Mouse (Mus musculus): Measurements from ENCODE around the gene Ddn. TPM values are rescaled to one million over a fixed set of nuclear protein-coding genes. Genes with fewer than 3 reads are reported as not detected.
A peak's percentile ranks its signal among the peaks of the same experiment; 100 is the strongest.

Gene Ddn
- polyA plus RNA-seq, 1 experiment = not detected

DNA sequence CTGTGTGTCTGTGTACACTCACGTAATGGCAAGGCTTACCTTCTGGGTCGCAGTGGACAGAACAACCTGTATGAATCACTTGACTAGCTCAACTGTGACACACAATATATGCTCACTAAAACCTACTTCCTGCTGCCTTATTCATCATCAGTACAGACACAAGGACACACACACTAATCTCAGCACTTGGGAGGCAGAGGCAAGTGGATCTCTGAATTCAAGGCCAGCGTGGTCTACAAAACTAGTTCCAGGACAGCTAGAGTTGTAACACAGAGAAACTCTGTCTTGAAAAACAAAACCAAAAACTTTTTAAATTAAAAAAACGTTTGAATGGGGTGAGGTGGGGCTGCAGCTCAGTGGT, 28.4 kb upstream of the Ddn start:
- Histone ChIP-seq H3K27ac (replicated peaks; ENCODE audit: low read depth, low read length) (no peak overlapping the region), H3K4me1 (ENCODE audit: control insufficient read depth, insufficient read depth, insufficient read length, low read length) (no peaks in the 10 kb centered on the region), H3K4me3 (ENCODE audit: insufficient read depth, low read depth, low read length) (no peak overlapping the region)

DNA sequence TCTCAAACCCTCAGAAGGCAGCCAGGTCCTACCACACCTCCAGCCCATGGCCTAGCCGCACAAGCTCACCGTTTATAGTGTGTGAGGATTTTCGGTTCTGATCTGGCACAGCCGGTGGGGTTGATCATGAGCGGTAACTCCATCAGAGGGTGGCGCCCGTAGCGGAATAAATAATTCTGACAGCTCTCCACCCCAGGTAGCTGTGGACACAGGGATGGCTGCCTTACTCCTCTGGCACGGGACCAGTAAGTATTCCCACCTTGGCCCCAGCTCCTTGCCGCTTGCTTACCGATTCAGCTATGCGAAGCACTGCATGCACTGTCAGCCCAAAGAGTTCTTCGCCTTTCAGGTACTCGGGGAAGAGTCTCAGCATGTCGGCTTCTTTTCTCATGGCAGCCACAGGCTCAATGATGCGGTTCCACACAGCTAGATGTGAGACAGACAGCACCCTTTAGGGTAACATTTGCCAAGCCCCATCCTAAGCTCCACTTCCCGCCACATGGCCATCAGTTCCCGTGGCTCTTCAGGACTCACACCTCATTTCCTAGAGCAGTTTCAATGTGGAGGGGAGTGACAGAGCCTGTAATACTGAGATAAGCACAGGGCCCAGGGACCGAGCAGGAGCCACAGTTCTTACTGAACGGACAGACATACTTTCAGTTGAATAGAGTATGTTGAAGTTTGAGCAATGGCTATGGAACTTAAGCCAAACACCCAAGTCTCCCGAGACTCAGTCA, 27.9 kb upstream of the Ddn start:
- no peaks in the 10 kb centered on the region for H3K4me1 ChIP-seq (ENCODE audit: control insufficient read depth, insufficient read depth, insufficient read length, low read length)
- H3K4me3 ChIP-seq (ENCODE audit: insufficient read depth, low read depth, low read length) = no peak overlapping the region
- H3K27ac ChIP-seq (replicated peaks; ENCODE audit: low read depth, low read length) = no peak overlapping the region

DNA sequence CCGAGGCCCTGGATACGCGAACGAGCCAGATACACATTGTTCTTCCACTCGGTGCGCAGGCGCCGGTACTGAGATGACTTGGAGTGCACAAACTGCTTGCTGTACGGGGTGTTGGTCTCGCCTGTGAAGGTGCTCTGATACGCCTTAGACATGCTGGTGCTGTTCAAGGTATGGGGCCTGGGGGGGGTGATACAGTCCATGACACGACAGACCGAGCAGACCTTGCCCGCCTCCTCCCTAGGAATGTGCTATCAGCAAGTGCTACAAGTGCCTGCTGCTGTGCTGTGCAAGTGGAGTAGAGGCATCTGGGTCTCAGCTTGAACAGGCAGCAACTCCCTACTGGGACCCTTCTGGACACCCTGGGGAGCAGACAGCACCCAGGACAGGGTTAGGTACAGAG, 26.0 kb upstream of the Ddn start:
- Histone ChIP-seq H3K27ac (replicated peaks; ENCODE audit: low read depth, low read length) (no peak overlapping the region), H3K4me1 (ENCODE audit: control insufficient read depth, insufficient read depth, insufficient read length, low read length) (no peaks in the 10 kb centered on the region), H3K4me3 (ENCODE audit: insufficient read depth, low read depth, low read length) (no peak overlapping the region)

DNA sequence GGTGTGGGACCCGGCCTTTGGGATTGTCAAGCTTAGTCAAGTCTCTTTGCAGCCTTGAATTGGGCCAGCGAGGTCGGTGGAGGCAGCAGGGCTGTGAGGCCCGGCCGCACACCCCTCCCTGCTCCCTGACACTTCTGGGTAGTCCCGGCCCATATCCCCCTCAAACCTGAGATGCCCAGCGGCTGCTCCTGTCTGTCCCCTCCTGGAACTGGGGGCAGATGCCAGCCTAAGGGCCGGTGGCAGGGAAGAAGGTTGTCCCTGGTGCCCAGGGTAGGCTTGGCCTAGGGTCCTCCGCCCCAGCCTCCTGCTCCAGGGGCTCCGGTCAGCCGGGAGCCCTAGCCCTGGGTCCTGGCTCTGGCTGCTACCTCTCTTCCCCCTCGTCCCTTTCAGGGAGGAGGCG, 24.8 kb upstream of the Ddn start:
- no peak overlapping the region for H3K27ac ChIP-seq (replicated peaks; ENCODE audit: low read depth, low read length)
- H3K4me1 ChIP-seq (ENCODE audit: control insufficient read depth, insufficient read depth, insufficient read length, low read length) = no peaks in the 10 kb centered on the region
- no peak overlapping the region for H3K4me3 ChIP-seq (ENCODE audit: insufficient read depth, low read depth, low read length)

DNA sequence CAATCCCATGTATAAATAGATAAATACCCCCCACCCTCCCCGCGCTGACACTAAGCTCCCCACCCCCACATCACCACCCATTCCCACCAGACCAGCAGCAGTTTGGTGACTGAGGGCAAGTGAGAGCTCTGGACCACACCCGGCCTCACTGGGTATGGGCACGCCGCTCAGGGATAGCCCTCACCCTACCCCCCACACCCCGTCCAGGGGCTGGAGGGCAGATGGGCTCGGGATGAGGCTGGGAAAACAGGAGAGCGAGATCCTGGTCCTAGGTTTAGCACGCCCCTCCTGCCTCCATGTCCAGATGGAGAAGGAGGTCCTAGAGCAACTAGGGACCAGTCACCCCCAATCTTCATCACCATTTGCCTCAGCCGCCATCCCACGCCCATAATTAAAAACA, 24.0 kb upstream of the Ddn start:
- H3K4me1 ChIP-seq (ENCODE audit: control insufficient read depth, insufficient read depth, insufficient read length, low read length) = no peaks in the 10 kb centered on the region
- H3K27ac ChIP-seq (replicated peaks; ENCODE audit: low read depth, low read length) = no peak overlapping the region
- H3K4me3 ChIP-seq (ENCODE audit: insufficient read depth, low read depth, low read length) = no peak overlapping the region

DNA sequence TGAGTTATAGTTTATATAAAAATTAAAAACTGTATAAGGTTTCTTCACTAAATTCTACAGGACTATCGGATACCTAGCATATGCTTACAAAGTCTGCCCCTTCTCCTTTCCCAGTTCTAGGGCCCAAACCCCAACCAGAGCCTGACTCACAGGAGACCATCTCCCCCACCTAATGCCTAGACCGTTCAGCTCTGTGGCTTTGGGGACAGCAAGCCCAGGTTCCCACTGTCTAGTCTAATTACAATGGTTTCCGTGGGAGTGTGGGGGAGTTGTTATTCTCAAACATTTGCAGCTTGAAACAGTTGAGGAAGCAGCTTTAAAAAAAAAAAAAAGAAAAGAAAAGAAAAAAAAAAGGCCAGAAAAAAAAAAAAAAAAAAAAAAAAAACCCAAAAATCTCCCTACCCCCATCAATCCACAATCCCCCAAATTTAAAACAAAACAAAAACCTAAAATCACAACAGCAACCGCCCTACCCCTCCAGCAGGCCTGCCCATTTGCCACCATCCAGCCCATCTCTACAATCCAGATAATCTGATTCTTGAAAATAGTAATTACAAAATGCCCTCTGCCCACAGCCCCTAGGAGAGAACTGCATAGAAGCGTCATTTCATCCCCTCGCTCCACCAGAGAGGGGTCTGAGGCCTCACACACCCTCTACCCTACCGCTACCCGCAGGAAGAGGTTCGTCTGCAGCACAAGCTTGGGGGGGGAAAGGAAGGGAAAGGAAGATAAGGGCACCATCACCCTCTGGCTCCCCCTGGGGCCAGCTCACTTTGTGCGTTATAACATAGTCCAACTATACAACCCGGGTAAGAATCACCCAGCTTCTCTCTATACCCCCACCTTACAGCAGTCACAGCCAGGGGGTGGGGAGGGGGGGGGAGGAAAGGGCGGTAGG, 23.1 kb upstream of the Ddn start:
- no peak overlapping the region for H3K4me3 ChIP-seq (ENCODE audit: insufficient read depth, low read depth, low read length)
- H3K4me1 ChIP-seq (ENCODE audit: control insufficient read depth, insufficient read depth, insufficient read length, low read length) = no peaks in the 10 kb centered on the region
- peak overlapping the region; percentile 64 for H3K27ac ChIP-seq (replicated peaks; ENCODE audit: low read depth, low read length)

DNA sequence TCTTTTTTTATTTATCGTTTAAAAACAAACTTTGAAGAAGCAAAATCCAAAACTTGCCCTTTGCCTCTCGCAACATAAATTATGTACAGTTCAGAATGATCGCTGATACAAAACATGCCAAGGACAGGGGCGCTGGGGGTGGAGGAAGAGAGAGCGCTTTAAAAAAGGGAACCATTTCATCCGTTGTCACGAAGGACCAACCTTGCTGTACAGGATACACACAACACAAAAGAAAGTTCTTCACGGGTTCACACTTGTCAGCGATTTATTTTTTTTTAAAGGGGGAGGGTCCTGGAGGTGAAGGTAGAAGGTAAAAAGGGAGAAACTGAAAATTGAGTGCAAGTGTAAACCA, 22.4 kb upstream of the Ddn start:
- H3K4me1 ChIP-seq (ENCODE audit: control insufficient read depth, insufficient read depth, insufficient read length, low read length) = no peaks in the 10 kb centered on the region
- peak overlapping the region; percentile 96 for H3K27ac ChIP-seq (replicated peaks; ENCODE audit: low read depth, low read length)
- peak overlapping the region; percentile 55 for H3K4me3 ChIP-seq (ENCODE audit: insufficient read depth, low read depth, low read length)

DNA sequence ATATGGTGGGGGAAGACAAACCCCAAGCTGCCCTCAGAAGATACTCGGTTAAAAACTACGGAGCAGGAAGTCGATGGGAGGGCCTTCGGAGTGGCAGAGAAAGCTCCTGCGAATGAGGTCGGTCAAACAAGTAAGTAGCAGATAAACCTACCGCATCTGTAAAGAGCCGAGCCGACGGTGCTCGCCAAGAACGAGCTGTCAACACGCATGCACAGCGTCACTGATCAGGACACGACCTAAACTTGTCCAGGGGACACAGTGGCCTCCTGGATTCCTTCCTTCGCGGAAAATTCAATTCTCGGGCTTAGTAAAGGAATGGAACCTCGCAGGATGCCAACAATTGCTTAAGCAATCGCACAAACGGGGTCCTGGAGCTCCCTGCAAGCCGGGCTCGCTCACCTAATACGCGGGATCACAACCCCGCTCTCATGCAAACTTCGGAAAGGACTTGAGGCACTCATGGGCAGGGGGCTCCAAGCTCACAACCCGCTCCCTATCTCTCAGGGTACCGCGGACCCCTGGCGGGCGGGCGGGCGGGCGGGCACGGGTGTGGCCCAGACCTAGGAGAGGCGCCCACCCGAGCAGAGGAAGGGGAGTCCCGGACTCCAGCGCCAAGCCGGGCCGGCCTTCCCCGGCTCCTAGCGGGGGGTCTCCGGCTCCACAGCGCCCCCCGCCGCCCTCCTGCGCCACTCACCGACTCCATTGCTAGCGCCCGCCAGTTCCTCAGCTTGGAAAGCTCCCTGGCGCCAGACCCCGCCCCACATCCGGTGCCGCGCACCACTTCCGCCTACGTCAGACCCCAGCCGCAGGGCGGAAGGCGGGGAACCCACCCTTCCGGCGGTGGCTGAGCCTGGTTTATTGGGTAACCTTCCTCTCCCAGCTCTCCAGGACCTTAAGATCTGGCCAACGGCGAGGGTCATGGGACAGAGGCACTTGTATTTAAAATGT, 21.7 kb upstream of the Ddn start, which contains the start of gene Prkag1:
TSS of gene Prkag1 (minus strand) at position 786 of the 948 bp plus-strand sequence.
- Histone ChIP-seq H3K27ac (replicated peaks; ENCODE audit: low read depth, low read length) (peak within 1 kb of the TSS; percentile 96), H3K4me1 (ENCODE audit: control insufficient read depth, insufficient read depth, insufficient read length, low read length) (no peaks in the 10 kb centered on the region), H3K4me3 (ENCODE audit: insufficient read depth, low read depth, low read length) (peak within 1 kb of the TSS; percentile 77)

DNA sequence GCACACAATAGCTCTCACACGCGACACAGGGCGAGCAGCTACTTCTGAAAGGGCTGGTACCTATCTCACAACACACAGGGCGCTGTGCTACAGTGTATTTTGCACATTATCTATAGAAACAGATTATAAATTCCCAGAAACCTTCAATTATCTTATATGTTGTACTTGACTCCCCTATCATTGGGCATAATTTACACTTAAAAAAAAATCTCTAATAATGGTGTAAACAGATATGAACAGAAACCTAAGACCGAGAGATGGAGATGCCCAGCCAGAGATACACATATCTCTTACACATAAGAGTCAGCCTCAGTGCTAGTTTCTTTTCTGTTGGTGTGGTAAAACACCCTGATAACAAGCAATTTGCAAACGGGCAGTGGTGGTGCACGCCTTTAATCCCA, 18.3 kb upstream of the Ddn start:
- H3K4me3 ChIP-seq (ENCODE audit: insufficient read depth, low read depth, low read length) = no peak overlapping the region
- H3K4me1 ChIP-seq (ENCODE audit: control insufficient read depth, insufficient read depth, insufficient read length, low read length) = no peaks in the 10 kb centered on the region
- no peak overlapping the region for H3K27ac ChIP-seq (replicated peaks; ENCODE audit: low read depth, low read length)

DNA sequence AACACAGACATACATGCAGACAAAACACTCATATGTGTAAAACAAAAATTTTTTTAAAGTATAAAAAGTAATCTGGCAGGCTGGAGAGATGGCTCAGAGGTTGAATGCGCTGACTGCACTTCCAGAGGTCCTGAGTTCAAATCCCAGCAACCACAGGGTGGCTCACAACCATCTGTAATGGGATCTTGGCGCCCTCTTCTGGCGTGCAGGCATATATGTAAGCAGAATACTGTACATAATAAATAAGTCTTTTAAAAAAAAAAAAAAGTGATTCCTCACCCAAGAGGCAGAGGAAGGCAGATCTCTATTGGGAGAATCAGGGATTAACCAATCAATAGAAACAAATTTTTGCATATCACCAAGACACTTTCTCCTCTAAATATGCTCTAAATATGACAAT, 14.1 kb upstream of the Ddn start:
- Histone ChIP-seq H3K27ac (replicated peaks; ENCODE audit: low read depth, low read length) (no peak overlapping the region), H3K4me3 (ENCODE audit: insufficient read depth, low read depth, low read length) (no peak overlapping the region)

DNA sequence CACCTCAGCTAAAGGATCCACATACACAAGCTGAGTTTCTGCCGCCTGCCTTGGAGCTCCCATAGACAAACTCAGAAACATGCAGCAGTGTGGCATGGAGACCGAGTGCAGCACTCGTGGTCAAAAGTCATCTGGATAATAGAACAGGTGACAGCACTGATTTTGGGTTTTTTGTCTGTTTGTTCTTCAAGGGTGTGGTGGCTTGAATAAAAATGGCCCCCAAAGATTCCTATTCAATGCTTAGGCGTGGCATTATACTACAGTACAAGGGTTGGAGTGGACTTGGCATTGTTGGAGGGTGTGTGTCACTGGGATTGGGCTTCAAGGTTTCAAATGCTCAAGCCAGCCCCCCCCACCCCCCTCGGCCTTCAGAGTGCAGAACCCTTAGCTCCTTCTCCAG, 12.9 kb upstream of the Ddn start:
- Histone ChIP-seq H3K4me1 (ENCODE audit: control insufficient read depth, insufficient read depth, insufficient read length, low read length) (no peaks in the 10 kb centered on the region), H3K4me3 (ENCODE audit: insufficient read depth, low read depth, low read length) (no peak overlapping the region), H3K27ac (replicated peaks; ENCODE audit: low read depth, low read length) (no peak overlapping the region)

More for the DNA sequence above, 14.1 kb upstream of the Ddn start:
- H3K4me1 ChIP-seq (ENCODE audit: control insufficient read depth, insufficient read depth, insufficient read length, low read length) = no peaks in the 10 kb centered on the region

DNA sequence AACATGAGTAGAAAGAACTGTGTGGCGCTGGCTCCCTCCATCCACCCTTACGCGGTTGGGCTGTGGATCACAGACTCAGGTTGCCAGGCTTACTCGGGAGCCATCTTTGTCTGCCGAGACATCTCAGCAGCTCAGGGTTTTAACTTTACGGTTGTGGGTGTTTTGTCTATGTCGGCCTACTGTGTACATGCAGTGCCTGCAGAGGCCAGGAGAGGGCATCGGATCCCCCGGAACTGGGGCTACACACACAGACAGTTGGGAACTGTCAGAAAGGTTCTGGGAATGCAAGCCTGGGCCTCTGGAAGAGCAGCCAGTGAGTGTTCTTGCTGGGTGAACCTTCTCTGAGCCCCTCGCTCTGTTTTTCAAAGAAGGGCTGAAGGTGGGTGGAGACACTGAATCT, 12.1 kb upstream of the Ddn start:
- H3K27ac ChIP-seq (replicated peaks; ENCODE audit: low read depth, low read length) = no peak overlapping the region
- no peak overlapping the region for H3K4me3 ChIP-seq (ENCODE audit: insufficient read depth, low read depth, low read length)
- no peaks in the 10 kb centered on the region for H3K4me1 ChIP-seq (ENCODE audit: control insufficient read depth, insufficient read depth, insufficient read length, low read length)

DNA sequence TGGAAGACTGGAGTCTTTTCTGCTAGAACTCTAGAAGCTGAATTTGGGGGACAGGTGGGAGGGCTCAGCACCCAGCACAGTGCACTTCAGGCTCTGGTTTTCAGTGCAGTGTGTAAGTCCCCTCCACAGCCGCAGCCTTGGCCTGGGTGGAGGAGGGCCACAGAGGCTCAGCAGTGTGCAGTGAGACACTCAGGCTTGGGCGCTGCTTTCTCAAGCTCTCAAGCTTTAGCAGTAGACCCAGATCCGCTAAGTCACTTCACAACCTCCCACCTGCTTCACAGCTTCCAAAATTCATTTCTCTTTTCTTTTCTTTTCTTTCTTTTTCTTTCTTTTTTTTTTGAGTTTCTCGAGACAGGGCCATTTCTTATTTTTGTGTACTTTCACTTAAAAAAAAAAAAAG, 11.6 kb upstream of the Ddn start:
- H3K27ac ChIP-seq (replicated peaks; ENCODE audit: low read depth, low read length) = no peak overlapping the region
- no peaks in the 10 kb centered on the region for H3K4me1 ChIP-seq (ENCODE audit: control insufficient read depth, insufficient read depth, insufficient read length, low read length)
- H3K4me3 ChIP-seq (ENCODE audit: insufficient read depth, low read depth, low read length) = no peak overlapping the region

DNA sequence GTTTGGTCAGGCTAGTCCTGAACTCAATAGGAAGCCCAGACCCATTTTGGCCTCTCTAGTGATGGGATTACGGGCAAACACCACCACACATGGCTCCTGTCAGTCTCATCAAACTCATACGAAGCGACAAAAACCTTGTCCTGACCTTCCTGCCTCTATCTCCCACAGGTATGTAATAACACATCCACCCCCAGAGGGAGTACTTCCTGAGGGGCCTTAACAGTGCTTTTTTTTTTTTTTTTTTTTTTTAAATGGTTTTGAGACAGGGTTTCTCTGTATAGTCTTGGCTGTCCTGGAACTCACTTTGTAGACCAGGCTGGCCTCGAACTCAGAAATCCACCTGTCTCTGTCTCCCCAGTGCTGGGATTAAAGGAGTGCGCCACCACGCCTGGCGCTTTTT, 8.9 kb upstream of the Ddn start:
- no peak overlapping the region for H3K4me3 ChIP-seq (ENCODE audit: insufficient read depth, low read depth, low read length)
- no peaks in the 10 kb centered on the region for H3K4me1 ChIP-seq (ENCODE audit: control insufficient read depth, insufficient read depth, insufficient read length, low read length)
- H3K27ac ChIP-seq (replicated peaks; ENCODE audit: low read depth, low read length) = no peak overlapping the region

Data from brown adipose tissue, adult 24 weeks (tissue).